Mouse (Mus musculus) bone marrow macrophage, adult 2 months (primary cell): ENCODE data around the gene Prkcz.

Source experiments
- CTCF ChIP-seq: IDR thresholded peaks from 2 replicates; pipeline ENCODE4 v1.5.1; 2012; ENCODE audit warnings: low read depth, mild to moderate bottlenecking, low read length, moderate library complexity
- POLR2A ChIP-seq: IDR thresholded peaks from 2 replicates; pipeline ENCODE4 v1.6.1; 2012; ENCODE audit warnings: mild to moderate bottlenecking, low read depth, low read length, borderline replicate concordance

DNA sequence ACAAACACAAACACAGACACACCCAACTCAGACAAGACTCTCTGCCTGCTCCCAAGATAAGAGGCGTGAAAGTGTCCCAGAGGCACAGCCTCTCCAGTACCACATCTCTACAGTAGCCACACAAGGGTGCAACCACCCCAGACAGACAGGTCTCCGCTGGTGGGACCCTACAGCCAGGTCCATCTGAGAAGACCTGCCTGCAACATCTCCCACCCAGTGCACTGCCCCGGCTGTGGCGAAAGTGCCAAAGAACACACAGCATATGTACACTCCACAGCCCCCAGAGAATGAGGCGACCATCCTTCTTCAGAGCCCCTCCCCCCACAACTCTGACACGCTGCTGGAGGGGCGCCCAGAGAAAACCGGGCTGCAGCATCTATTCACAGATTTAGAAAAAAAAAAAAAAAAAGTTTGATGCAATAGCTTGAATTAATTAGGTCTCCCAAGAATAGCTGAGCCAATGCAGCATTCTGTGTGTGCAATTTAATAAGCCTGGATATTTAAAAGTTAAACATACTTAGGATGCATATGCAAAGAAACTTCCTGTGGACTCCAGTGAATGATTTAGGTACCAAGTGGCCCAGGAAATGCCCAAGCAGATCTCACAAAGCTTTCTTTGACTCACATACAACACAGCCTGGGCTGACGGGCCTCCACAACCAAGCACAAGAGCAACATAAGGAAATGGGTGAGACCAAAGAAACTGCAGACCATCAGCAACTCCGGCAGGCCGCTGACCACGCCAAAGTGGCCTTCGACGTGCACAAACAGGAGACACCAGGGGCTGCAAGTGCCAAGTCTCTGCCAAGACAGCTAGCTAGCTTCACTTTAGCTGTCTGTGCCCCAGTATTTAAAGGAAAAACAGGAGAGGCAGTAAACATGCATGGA is 140.7 kb downstream of the Prkcz start:
- TF ChIP-seq CTCF (no peak), POLR2A (no peak)
